Mouse (Mus musculus) megakaryocyte-erythroid progenitor cell, adult 5-6 weeks (primary cell): Measurements from ENCODE around the gene Rassf8. TPM values are rescaled to one million over a fixed set of nuclear protein-coding genes. Genes with fewer than 3 reads are reported as not detected.
A peak's percentile ranks its signal among the peaks of the same experiment; 100 is the strongest.

Experiments
- ATAC-seq: replicated peaks from 2 replicates; pipeline ENCODE4 v1.8.0; 2016; ENCODE audit warnings: mild to moderate bottlenecking, inconsistent platforms; ENCODE audit not compliant: severe bottlenecking, poor library complexity, low FRiP score, low TSS enrichment
- total RNA-seq, 2 experiments: library from RNA; stranded (forward) in 1 of 2; stranded (reverse) in 1 of 2; fragments of 200-1000, 215-1000 nt in 1 of 2; fragments of >200 nt in 1 of 2; fragmentation: Nextera tagmentation in 1 of 2; gene quantifications; 2 replicates each; pipeline ENCODE4 v1.2.3; 2014 to 2017

Gene Rassf8
- total RNA-seq (2014; fragmentation: Nextera tagmentation) (2.8 TPM in 1 of 2 replicates, not detected in the other), total RNA-seq (2017) (1.0 and 5.1 TPM in 2 replicates)

- peak; percentile 96 for ATAC-seq
These were observed at the start of gene Rassf8 for GRCm38 (mm10) chr6:145746132-145746849. Gene Rassf8 (plus strand): TSS chr6:145746748.

- ATAC-seq: no peak
These were observed 45.5 kb upstream of the Rassf8 start for GRCm38 (mm10) chr6:145701021-145701540.

GRCm38 (mm10) chr6:145703667-145704066, 42.9 kb upstream of the Rassf8 start:
- ATAC-seq: no peak

GRCm38 (mm10) chr6:145709956-145710720, 36.4 kb upstream of the Rassf8 start:
- ATAC-seq: no peak

GRCm38 (mm10) chr6:145710797-145711196, 35.8 kb upstream of the Rassf8 start:
- ATAC-seq: no peak

- no peak for ATAC-seq
These were observed 35.2 kb upstream of the Rassf8 start for GRCm38 (mm10) chr6:145711320-145711719.

- no peak for ATAC-seq
These were observed 33.1 kb upstream of the Rassf8 start for GRCm38 (mm10) chr6:145713241-145714114.

GRCm38 (mm10) chr6:145714131-145714530, 32.4 kb upstream of the Rassf8 start:
- ATAC-seq: no peak

- no peak for ATAC-seq
These were observed 24.0 kb upstream of the Rassf8 start for GRCm38 (mm10) chr6:145722596-145722995.

- ATAC-seq: no peak
These were observed 23.3 kb upstream of the Rassf8 start for GRCm38 (mm10) chr6:145723131-145723863.

- ATAC-seq: no peak
These were observed 20.7 kb upstream of the Rassf8 start for GRCm38 (mm10) chr6:145725849-145726248.

- no peak for ATAC-seq
These were observed 19.6 kb upstream of the Rassf8 start for GRCm38 (mm10) chr6:145726986-145727385.

GRCm38 (mm10) chr6:145732868-145733267, 13.7 kb upstream of the Rassf8 start:
- no peak for ATAC-seq

- no peak for ATAC-seq
These were observed 13.3 kb upstream of the Rassf8 start for GRCm38 (mm10) chr6:145733276-145733675.

GRCm38 (mm10) chr6:145733911-145734310, 12.6 kb upstream of the Rassf8 start:
- ATAC-seq: no peak

GRCm38 (mm10) chr6:145736099-145736498, 10.4 kb upstream of the Rassf8 start:
- no peak for ATAC-seq

- ATAC-seq: no peak
These were observed 7.3 kb upstream of the Rassf8 start for GRCm38 (mm10) chr6:145739231-145739630.

GRCm38 (mm10) chr6:145740011-145740410, 6.5 kb upstream of the Rassf8 start:
- no peak for ATAC-seq

GRCm38 (mm10) chr6:145745291-145745690, 1.3 kb upstream of the Rassf8 start:
- ATAC-seq: no peak
